Mouse (Mus musculus): Measurements from ENCODE around the gene H2al2a. TPM values are rescaled to one million over a fixed set of nuclear protein-coding genes. Genes with fewer than 3 reads are reported as not detected.

Gene H2al2a
- polyA plus RNA-seq, 1 experiment: not detected

DNA sequence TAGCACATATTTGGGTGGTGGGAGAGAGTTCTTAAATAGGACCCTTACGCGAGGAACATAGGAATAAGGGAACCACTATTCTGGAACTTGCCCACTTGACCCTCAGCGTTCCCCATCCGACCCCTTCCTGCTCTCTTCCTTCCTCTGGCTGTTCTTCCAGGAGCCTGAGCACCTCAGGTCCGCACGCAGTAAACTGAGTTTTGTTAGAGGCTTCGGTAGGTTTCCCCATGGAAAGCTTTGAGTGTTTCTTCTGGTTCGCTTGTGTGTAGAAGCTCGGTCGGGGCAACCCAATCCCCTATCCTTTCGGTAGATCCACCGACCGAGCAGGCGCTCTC is 29.0 kb upstream of the H2al2a start:
- H3K36me3 ChIP-seq (ENCODE audit: control insufficient read depth, insufficient read depth, low read length, poor library complexity, severe bottlenecking): no peaks in the 10 kb centered on the region
- no peak for TF ChIP-seq POLR2A (IDR thresholded peaks at IDR 0.05; ENCODE audit: insufficient read depth, low read length)
- TF ChIP-seq EP300 (IDR thresholded peaks at IDR 0.05; ENCODE audit: insufficient read depth, low read depth, low read length): no peak
- no peak for TF ChIP-seq CTCF (IDR thresholded peaks at IDR 0.05; ENCODE audit: low read depth, low read length)
- H3K9me3 ChIP-seq (replicated peaks; ENCODE audit: control insufficient read depth, insufficient read depth, low read length, poor library complexity, severe bottlenecking): no peaks in the 10 kb centered on the region
- peak overlapping the region; percentile 59 for H3K4me3 ChIP-seq (ENCODE audit: low read depth, low read length)
- H3K4me1 ChIP-seq (ENCODE audit: control insufficient read depth, insufficient read depth, low read length): no peaks in the 10 kb centered on the region
- no peak overlapping the region for H3K27ac ChIP-seq (ENCODE audit: insufficient read depth, low read length)
- no peaks in the 10 kb centered on the region for H3K27me3 ChIP-seq (ENCODE audit: control insufficient read depth, insufficient read depth, low read length, poor library complexity, severe bottlenecking)
- peak overlapping the region; percentile 43 for H3K9ac ChIP-seq (ENCODE audit: low read depth, poor library complexity, severe bottlenecking)

DNA sequence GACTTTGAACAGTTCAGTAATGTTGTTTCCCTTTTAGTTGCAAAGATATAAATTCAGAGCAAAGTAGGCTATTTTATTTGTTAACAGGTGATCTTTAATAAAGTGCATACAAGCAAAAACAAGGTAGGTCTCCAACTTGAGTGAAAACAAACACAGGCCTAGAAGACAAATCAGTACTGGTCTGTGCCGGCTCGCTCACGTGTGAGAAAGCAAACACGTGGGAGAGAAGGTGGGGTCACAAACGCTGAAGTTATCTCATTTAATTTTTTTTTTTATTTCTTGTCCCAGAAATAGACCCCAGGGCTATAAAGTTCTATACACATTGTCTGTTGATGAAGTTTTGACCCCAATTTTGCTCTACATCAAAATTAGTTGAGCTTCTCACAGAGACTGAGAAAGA is 28.4 kb upstream of the H2al2a start:
- H3K4me3 ChIP-seq (ENCODE audit: low read depth, low read length): no peak overlapping the region
- no peak overlapping the region for H3K9ac ChIP-seq (ENCODE audit: low read depth, poor library complexity, severe bottlenecking)
- no peaks in the 10 kb centered on the region for H3K9me3 ChIP-seq (replicated peaks; ENCODE audit: control insufficient read depth, insufficient read depth, low read length, poor library complexity, severe bottlenecking)
- H3K27ac ChIP-seq (ENCODE audit: insufficient read depth, low read length): no peak overlapping the region
- TF ChIP-seq CTCF (IDR thresholded peaks at IDR 0.05; ENCODE audit: low read depth, low read length) (no peak), POLR2A (IDR thresholded peaks at IDR 0.05; ENCODE audit: insufficient read depth, low read length) (no peak), EP300 (IDR thresholded peaks at IDR 0.05; ENCODE audit: insufficient read depth, low read depth, low read length) (no peak)
- H3K4me1 ChIP-seq (ENCODE audit: control insufficient read depth, insufficient read depth, low read length): no peaks in the 10 kb centered on the region
- no peaks in the 10 kb centered on the region for H3K36me3 ChIP-seq (ENCODE audit: control insufficient read depth, insufficient read depth, low read length, poor library complexity, severe bottlenecking)
- no peaks in the 10 kb centered on the region for H3K27me3 ChIP-seq (ENCODE audit: control insufficient read depth, insufficient read depth, low read length, poor library complexity, severe bottlenecking)

DNA sequence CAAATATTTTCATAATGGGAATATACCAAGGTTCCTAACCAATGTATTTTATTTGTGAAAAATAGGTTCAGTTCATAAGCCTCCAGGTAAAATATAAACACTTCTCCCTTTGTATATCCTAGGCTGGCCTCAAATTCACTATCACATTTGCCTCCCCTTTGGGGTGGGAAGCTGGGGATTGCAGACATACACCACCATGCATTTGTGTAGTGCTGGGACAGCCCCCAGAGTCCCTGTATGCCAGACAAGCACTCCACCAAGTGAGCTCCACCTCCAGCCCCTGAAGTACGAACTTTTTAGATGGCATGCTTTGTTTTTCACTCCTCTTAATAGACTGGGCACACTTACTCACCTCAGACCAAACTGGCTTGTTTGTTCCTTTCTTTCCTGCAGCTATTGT is 26.1 kb upstream of the H2al2a start:
- Histone ChIP-seq H3K9ac (ENCODE audit: low read depth, poor library complexity, severe bottlenecking) (no peak overlapping the region), H3K27ac (ENCODE audit: insufficient read depth, low read length) (no peak overlapping the region), H3K4me3 (ENCODE audit: low read depth, low read length) (no peak overlapping the region), H3K4me1 (ENCODE audit: control insufficient read depth, insufficient read depth, low read length) (no peaks in the 10 kb centered on the region), H3K27me3 (ENCODE audit: control insufficient read depth, insufficient read depth, low read length, poor library complexity, severe bottlenecking) (no peaks in the 10 kb centered on the region), H3K9me3 (replicated peaks; ENCODE audit: control insufficient read depth, insufficient read depth, low read length, poor library complexity, severe bottlenecking) (peaks cover 15% of the 10 kb centered on the region), H3K36me3 (ENCODE audit: control insufficient read depth, insufficient read depth, low read length, poor library complexity, severe bottlenecking) (no peaks in the 10 kb centered on the region)
- no peak for TF ChIP-seq POLR2A (IDR thresholded peaks at IDR 0.05; ENCODE audit: insufficient read depth, low read length)
- no peak for TF ChIP-seq EP300 (IDR thresholded peaks at IDR 0.05; ENCODE audit: insufficient read depth, low read depth, low read length)
- TF ChIP-seq CTCF (IDR thresholded peaks at IDR 0.05; ENCODE audit: low read depth, low read length): no peak

DNA sequence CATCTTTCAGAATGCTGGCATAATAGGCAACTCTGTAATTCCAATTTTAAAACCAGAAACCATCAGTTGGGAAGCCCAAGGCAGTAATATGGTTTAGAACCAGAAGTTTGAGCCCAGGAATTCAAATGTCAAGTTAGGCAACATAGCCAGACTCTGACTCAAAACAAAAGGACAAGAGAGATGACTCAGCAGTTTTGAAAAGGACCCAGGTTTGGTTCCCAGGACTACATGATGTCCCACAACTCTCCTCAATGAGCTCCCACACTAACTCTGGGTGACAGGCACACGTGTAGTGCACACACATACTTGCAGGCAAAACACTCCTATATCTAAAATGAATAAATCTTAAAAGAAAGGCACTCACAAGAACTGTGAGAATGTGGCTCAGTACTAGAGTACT is 22.4 kb upstream of the H2al2a start:
- H3K27ac ChIP-seq (ENCODE audit: insufficient read depth, low read length): no peak overlapping the region
- H3K27me3 ChIP-seq (ENCODE audit: control insufficient read depth, insufficient read depth, low read length, poor library complexity, severe bottlenecking): no peaks in the 10 kb centered on the region
- no peak for TF ChIP-seq CTCF (IDR thresholded peaks at IDR 0.05; ENCODE audit: low read depth, low read length)
- no peak for TF ChIP-seq EP300 (IDR thresholded peaks at IDR 0.05; ENCODE audit: insufficient read depth, low read depth, low read length)
- TF ChIP-seq POLR2A (IDR thresholded peaks at IDR 0.05; ENCODE audit: insufficient read depth, low read length): no peak
- no peaks in the 10 kb centered on the region for H3K4me1 ChIP-seq (ENCODE audit: control insufficient read depth, insufficient read depth, low read length)
- H3K4me3 ChIP-seq (ENCODE audit: low read depth, low read length): no peak overlapping the region
- no peaks in the 10 kb centered on the region for H3K36me3 ChIP-seq (ENCODE audit: control insufficient read depth, insufficient read depth, low read length, poor library complexity, severe bottlenecking)
- no peak overlapping the region for H3K9ac ChIP-seq (ENCODE audit: low read depth, poor library complexity, severe bottlenecking)
- peaks cover 15% of the 10 kb centered on the region for H3K9me3 ChIP-seq (replicated peaks; ENCODE audit: control insufficient read depth, insufficient read depth, low read length, poor library complexity, severe bottlenecking)

DNA sequence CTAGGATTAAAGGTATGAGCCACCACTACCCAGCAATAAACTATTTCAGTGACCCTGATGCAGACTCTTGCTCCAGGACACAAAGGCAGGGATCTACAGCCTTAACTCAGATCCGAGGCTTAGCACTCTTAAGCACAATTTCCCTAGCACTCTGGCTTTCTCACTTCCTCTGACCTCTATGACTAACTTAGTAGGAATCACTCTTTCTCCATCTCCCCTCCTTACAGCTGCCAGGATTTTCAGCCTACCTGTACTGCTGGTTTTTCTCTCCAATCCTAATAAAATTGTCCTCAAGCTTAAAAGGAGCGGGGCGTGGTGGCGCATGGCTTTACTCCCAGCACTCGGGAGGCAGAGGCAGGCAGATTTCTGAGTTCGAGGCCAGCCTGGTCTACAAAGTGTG is 20.6 kb upstream of the H2al2a start:
- Histone ChIP-seq H3K9me3 (replicated peaks; ENCODE audit: control insufficient read depth, insufficient read depth, low read length, poor library complexity, severe bottlenecking) (peaks cover 15% of the 10 kb centered on the region), H3K4me1 (ENCODE audit: control insufficient read depth, insufficient read depth, low read length) (no peaks in the 10 kb centered on the region), H3K27me3 (ENCODE audit: control insufficient read depth, insufficient read depth, low read length, poor library complexity, severe bottlenecking) (no peaks in the 10 kb centered on the region), H3K27ac (ENCODE audit: insufficient read depth, low read length) (no peak overlapping the region), H3K36me3 (ENCODE audit: control insufficient read depth, insufficient read depth, low read length, poor library complexity, severe bottlenecking) (no peaks in the 10 kb centered on the region), H3K9ac (ENCODE audit: low read depth, poor library complexity, severe bottlenecking) (no peak overlapping the region), H3K4me3 (ENCODE audit: low read depth, low read length) (no peak overlapping the region)
- TF ChIP-seq EP300 (IDR thresholded peaks at IDR 0.05; ENCODE audit: insufficient read depth, low read depth, low read length) (no peak), POLR2A (IDR thresholded peaks at IDR 0.05; ENCODE audit: insufficient read depth, low read length) (no peak), CTCF (IDR thresholded peaks at IDR 0.05; ENCODE audit: low read depth, low read length) (no peak)

DNA sequence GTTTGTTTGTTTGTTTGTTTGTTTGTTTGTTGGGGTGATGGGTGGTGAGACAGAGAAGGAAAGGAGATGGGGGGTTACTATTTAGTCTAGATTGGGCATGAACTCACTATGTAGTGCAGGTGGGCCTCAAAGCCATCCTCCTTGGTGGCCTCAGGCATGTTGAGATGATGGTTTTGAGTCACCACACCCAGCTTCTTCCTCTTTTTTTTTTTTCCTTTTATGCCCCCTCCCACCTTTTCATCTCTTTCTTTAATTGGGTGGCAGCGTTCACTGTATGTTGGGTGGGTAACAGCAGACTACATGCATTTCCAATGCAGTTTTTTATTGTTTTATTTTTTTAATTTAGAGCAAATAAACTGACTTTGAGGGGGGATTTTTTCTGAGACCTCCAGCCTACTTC is 19.9 kb upstream of the H2al2a start:
- peaks cover 15% of the 10 kb centered on the region for H3K9me3 ChIP-seq (replicated peaks; ENCODE audit: control insufficient read depth, insufficient read depth, low read length, poor library complexity, severe bottlenecking)

More for the DNA sequence above, 19.9 kb upstream of the H2al2a start:
- H3K36me3 ChIP-seq (ENCODE audit: control insufficient read depth, insufficient read depth, low read length, poor library complexity, severe bottlenecking): no peaks in the 10 kb centered on the region
- no peaks in the 10 kb centered on the region for H3K4me1 ChIP-seq (ENCODE audit: control insufficient read depth, insufficient read depth, low read length)
- no peak overlapping the region for H3K4me3 ChIP-seq (ENCODE audit: low read depth, low read length)
- H3K9ac ChIP-seq (ENCODE audit: low read depth, poor library complexity, severe bottlenecking): no peak overlapping the region
- TF ChIP-seq CTCF (IDR thresholded peaks at IDR 0.05; ENCODE audit: low read depth, low read length) (no peak), POLR2A (IDR thresholded peaks at IDR 0.05; ENCODE audit: insufficient read depth, low read length) (no peak), EP300 (IDR thresholded peaks at IDR 0.05; ENCODE audit: insufficient read depth, low read depth, low read length) (no peak)
- no peaks in the 10 kb centered on the region for H3K27me3 ChIP-seq (ENCODE audit: control insufficient read depth, insufficient read depth, low read length, poor library complexity, severe bottlenecking)
- no peak overlapping the region for H3K27ac ChIP-seq (ENCODE audit: insufficient read depth, low read length)

Data from ES-Bruce4 (cell line).